Mouse (Mus musculus) liver, adult (tissue): ENCODE data around the gene Arl5a.

Experiments used
- GATA4 ChIP-seq: IDR thresholded peaks from 2 replicates; pipeline ENCODE4 v1.6.1; 2014; ENCODE audit warnings: mild to moderate bottlenecking, low read length; ENCODE audit not compliant: insufficient replicate concordance

The Arl5a gene

GRCm38 (mm10) chr2:52424747-52425522 is at the start of gene Arl5a:
Gene Arl5a (minus strand): TSS chr2:52424901.
- TF ChIP-seq GATA4 = no peak

- TF ChIP-seq GATA4 = no peak
Observed at GRCm38 (mm10) chr2:52471545-52472291, 47.0 kb upstream of the Arl5a start.

GRCm38 (mm10) chr2:52470044-52470560 is 45.4 kb upstream of the Arl5a start:
- TF ChIP-seq GATA4 = no peak

GRCm38 (mm10) chr2:52467629-52468028 is 42.9 kb upstream of the Arl5a start:
- no peak for TF ChIP-seq GATA4

GRCm38 (mm10) chr2:52461206-52461967 is 36.7 kb upstream of the Arl5a start:
- no peak for TF ChIP-seq GATA4

- TF ChIP-seq GATA4 = no peak
Observed at GRCm38 (mm10) chr2:52455606-52456479, 31.1 kb upstream of the Arl5a start.

- no peak for TF ChIP-seq GATA4
Observed at GRCm38 (mm10) chr2:52449818-52450217, 25.1 kb upstream of the Arl5a start.

- no peak for TF ChIP-seq GATA4
Observed at GRCm38 (mm10) chr2:52448916-52449315, 24.2 kb upstream of the Arl5a start.

GRCm38 (mm10) chr2:52446648-52447047 is 21.9 kb upstream of the Arl5a start:
- no peak for TF ChIP-seq GATA4

GRCm38 (mm10) chr2:52442125-52442524 is 17.4 kb upstream of the Arl5a start:
- TF ChIP-seq GATA4 = no peak

GRCm38 (mm10) chr2:52440420-52441015 is 15.8 kb upstream of the Arl5a start:
- no peak for TF ChIP-seq GATA4

GRCm38 (mm10) chr2:52438437-52438836 is 13.7 kb upstream of the Arl5a start:
- no peak for TF ChIP-seq GATA4

- TF ChIP-seq GATA4 = no peak; the same call in 1 of the 2 replicates
Observed at GRCm38 (mm10) chr2:52438013-52438412, 13.3 kb upstream of the Arl5a start.
